10 mouse cellular contexts compared by ENCODE assay signal in the genomic region with DNA sequence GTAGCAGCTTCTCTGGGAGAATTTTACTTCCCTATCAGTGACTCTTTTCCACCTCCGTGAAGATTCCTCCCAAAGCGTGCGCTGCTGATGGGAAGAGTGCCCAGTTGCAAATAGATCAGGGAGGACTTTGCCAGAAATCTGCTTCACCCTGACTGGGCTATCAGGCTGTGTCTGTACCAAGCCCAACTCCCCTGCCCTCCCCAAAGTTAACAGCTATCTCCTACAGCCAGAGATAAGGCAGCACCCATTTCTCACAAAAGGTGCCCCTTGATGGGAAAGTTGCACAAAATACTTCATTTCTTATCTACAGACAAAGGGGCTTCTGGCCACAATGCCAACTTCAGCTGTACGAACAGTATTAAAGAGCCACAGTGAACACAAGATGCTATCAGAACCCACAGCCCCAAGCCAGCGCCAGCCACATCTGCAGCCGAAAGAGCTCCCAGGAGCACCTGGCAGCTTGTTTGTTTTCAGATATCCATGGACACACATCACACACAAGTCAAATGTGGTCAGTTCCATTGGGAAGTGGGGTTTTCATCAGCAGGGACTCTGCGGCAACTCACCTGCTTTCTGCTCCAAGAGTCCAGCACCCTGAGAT. TPM values are rescaled to one million over a fixed set of nuclear protein-coding genes. Genes with fewer than 3 reads are reported as not detected.
DNase-seq lines count a peak whose midpoint lies in the region; ATAC-seq and TF ChIP-seq lines count a peak whose summit lies in the region.
"Had no signal": no experiment of that assay in that cellular context is flagged by ENCODE, and none has a peak within 500 bp of the region (broad histone marks: within the 10 kb centered on the region; RNA-seq: fewer than 3 reads in every experiment).

No protein-coding gene starts in this region.

- no peaks in the 10 kb centered on the region for H3K27me3 ChIP-seq in midbrain, embryonic 13.5 days
- H3K27me3 ChIP-seq in midbrain, embryonic 14.5 days (ENCODE audit: control insufficient read depth, insufficient read depth, low read length): no peaks in the 10 kb centered on the region
- no peaks in the 10 kb centered on the region for H3K27me3 ChIP-seq in liver, postnatal 0 days (ENCODE audit: insufficient read depth, low read length)
- H3K27me3 ChIP-seq: neural tube, embryonic 12.5 days had no signal

- H3K9ac ChIP-seq in midbrain, embryonic 13.5 days (replicated peaks): peak overlapping the region; percentile 14; the same call in 1 of the 2 replicates
- no peak overlapping the region for H3K9ac ChIP-seq in midbrain, embryonic 14.5 days (replicated peaks; ENCODE audit: low read length)
- H3K9ac ChIP-seq in liver, postnatal 0 days (replicated peaks): 0 out of 2 replicates have a peak overlapping the region, but pooled peaks have one; percentile 21
- H3K9ac ChIP-seq: lung, embryonic 14.5 days; neural tube, embryonic 12.5 days had no signal

- 85% methylated on average over 7 of the region's 7 CpGs for WGBS in midbrain, embryonic 13.5 days
- 85% methylated on average over 7 of the region's 7 CpGs for WGBS in midbrain, embryonic 14.5 days
- WGBS in liver, postnatal 0 days (ENCODE audit: insufficient replicate concordance): 50% methylated on average over 7 of the region's 7 CpGs

- ATAC-seq in midbrain, embryonic 13.5 days: no peak
- no peak for ATAC-seq in midbrain, embryonic 14.5 days (ENCODE audit: low FRiP score, low TSS enrichment)
- no peak for ATAC-seq in liver, postnatal 0 days

- H3K36me3 ChIP-seq in midbrain, embryonic 13.5 days: peaks cover 23% of the 10 kb centered on the region
- peaks cover 23% of the 10 kb centered on the region for H3K36me3 ChIP-seq in midbrain, embryonic 14.5 days (ENCODE audit: control insufficient read depth, insufficient read depth, low read length)
- peaks cover 9% of the 10 kb centered on the region; the same call in 1 of the 2 replicates for H3K36me3 ChIP-seq in liver, postnatal 0 days (replicated peaks; ENCODE audit: insufficient read depth, low read length)

- DNase-seq in gastrocnemius, postnatal 10 days: peak; percentile 13
- no peak for DNase-seq in gastrocnemius, adult 8-10 months (ENCODE audit: low spot score in 2 of 2)
- no peak for DNase-seq in midbrain, embryonic 14.5 days
- peak; percentile 63 to 71 for DNase-seq in cerebellum, postnatal 25 days
- peak; percentile 13 for DNase-seq in liver, postnatal 0 days
- DNase-seq in lung, postnatal 4 days: no peak
- no peak for DNase-seq in neural tube, embryonic 10.5 days (ENCODE audit: extremely low spot score, low spot score)
- DNase-seq: lung, embryonic 14.5 days had no signal

- no peak overlapping the region for H3K27ac ChIP-seq in midbrain, embryonic 13.5 days
- no peak overlapping the region for H3K27ac ChIP-seq in midbrain, embryonic 14.5 days (replicated peaks; ENCODE audit: low read depth, low read length)
- H3K27ac ChIP-seq in liver, postnatal 0 days (ENCODE audit: low read depth): no peak overlapping the region
- H3K27ac ChIP-seq: neural tube, embryonic 12.5 days had no signal

- H3K9me3 ChIP-seq in midbrain, embryonic 13.5 days: no peaks in the 10 kb centered on the region
- H3K9me3 ChIP-seq in midbrain, embryonic 14.5 days (ENCODE audit: control insufficient read depth, low read length): no peaks in the 10 kb centered on the region
- H3K9me3 ChIP-seq in liver, postnatal 0 days (ENCODE audit: low read length): no peaks in the 10 kb centered on the region
- H3K9me3 ChIP-seq: neural tube, embryonic 12.5 days had no signal

- no peak overlapping the region for H3K4me3 ChIP-seq in midbrain, embryonic 13.5 days (replicated peaks)
- H3K4me3 ChIP-seq in midbrain, embryonic 14.5 days (replicated peaks; ENCODE audit: low read depth, low read length): no peak overlapping the region
- no peak overlapping the region for H3K4me3 ChIP-seq in liver, postnatal 0 days (ENCODE audit: low read depth, low read length)
- H3K4me3 ChIP-seq: neural tube, embryonic 12.5 days had no signal

- H3K4me1 ChIP-seq in midbrain, embryonic 13.5 days (replicated peaks): peaks cover 49% of the 10 kb centered on the region
- peaks cover 9% of the 10 kb centered on the region for H3K4me1 ChIP-seq in midbrain, embryonic 14.5 days (ENCODE audit: control insufficient read depth, insufficient read depth, low read length)
- peaks cover 48% of the 10 kb centered on the region for H3K4me1 ChIP-seq in liver, postnatal 0 days (ENCODE audit: insufficient read depth)

- TF ChIP-seq EP300 in liver, postnatal 0 days (IDR thresholded peaks at IDR 0.05; ENCODE audit: low read depth): peak; percentile 65; the same call in 1 of the 2 replicates

- TF ChIP-seq CTCF in liver, postnatal 0 days (IDR thresholded peaks at IDR 0.05; ENCODE audit: low read depth): no peak

- no peak overlapping the region for H3K4me2 ChIP-seq in midbrain, embryonic 13.5 days (replicated peaks)
- H3K4me2 ChIP-seq in midbrain, embryonic 14.5 days (ENCODE audit: low read length): no peak overlapping the region
- H3K4me2 ChIP-seq in liver, postnatal 0 days (ENCODE audit: low read depth, low read length): peak overlapping the region; percentile 34; the same call in 1 of the 2 replicates
- H3K4me2 ChIP-seq: lung, embryonic 14.5 days; neural tube, embryonic 12.5 days had no signal

RNA-seq across cellular contexts. Expression of a gene that starts 6.6 kb away (rescaled TPM):
- 10 to 100 TPM; 36.5 to 43.5 TPM for total RNA-seq in gastrocnemius, postnatal 10 days (2021)
- 10 to 100 TPM; 24.6 to 38.4 (median 28.5) TPM for total RNA-seq in gastrocnemius, adult 8-10 months (2022)
- polyA plus RNA-seq in midbrain, embryonic 13.5 days (2015; fragmentation: Nextera tagmentation; extraction: Ambion mirVana): 71.2 and 82.5 TPM in 2 replicates
- 61.0 and 65.6 TPM in 2 replicates for polyA plus RNA-seq in midbrain, embryonic 14.5 days (2014; fragmentation: Nextera tagmentation; extraction: Ambion mirVana)
- polyA plus RNA-seq in liver, postnatal 0 days (2015; fragmentation: Nextera tagmentation; extraction: Ambion mirVana): 20.3 and 22.8 TPM in 2 replicates

RNA-seq across cellular contexts. Expression of a gene that starts 13.6 kb away (rescaled TPM):
- total RNA-seq in gastrocnemius, postnatal 10 days (2021): 10 to 100 TPM; 26.7 to 33.4 TPM
- 10 to 100 TPM; 28.8 to 35.0 (median 32.6) TPM for total RNA-seq in gastrocnemius, adult 8-10 months (2022)
- polyA plus RNA-seq in midbrain, embryonic 13.5 days (2015; fragmentation: Nextera tagmentation; extraction: Ambion mirVana): 71.7 and 72.8 TPM in 2 replicates
- 59.9 and 65.8 TPM in 2 replicates for polyA plus RNA-seq in midbrain, embryonic 14.5 days (2014; fragmentation: Nextera tagmentation; extraction: Ambion mirVana)
- 16.7 and 17.5 TPM in 2 replicates for polyA plus RNA-seq in liver, postnatal 0 days (2015; fragmentation: Nextera tagmentation; extraction: Ambion mirVana)

RNA-seq across cellular contexts. Expression of a gene that starts 14.5 kb away (rescaled TPM):
- total RNA-seq in gastrocnemius, postnatal 10 days (2021): 10 to 100 TPM; 28.4 to 32.4 TPM
- total RNA-seq in gastrocnemius, adult 8-10 months (2022): 10 to 100 TPM; 15.4 to 21.2 (median 19.3) TPM
- polyA plus RNA-seq in midbrain, embryonic 13.5 days (2015; fragmentation: Nextera tagmentation; extraction: Ambion mirVana): 68.1 and 70.2 TPM in 2 replicates
- polyA plus RNA-seq in midbrain, embryonic 14.5 days (2014; fragmentation: Nextera tagmentation; extraction: Ambion mirVana): 72.6 and 75.3 TPM in 2 replicates
- polyA plus RNA-seq in liver, postnatal 0 days (2015; fragmentation: Nextera tagmentation; extraction: Ambion mirVana): 8.9 and 10.5 TPM in 2 replicates

RNA-seq across cellular contexts. Expression of a gene that starts 20.9 kb away (rescaled TPM):
- 1 to 10 TPM in 1 of 2 experiments, under 1 TPM in 1; 0.85 to 1.2 TPM for total RNA-seq in gastrocnemius, postnatal 10 days (2021)
- total RNA-seq in gastrocnemius, adult 8-10 months (2022): 1 to 10 TPM; 1.7 to 4.6 (median 3.7) TPM
- polyA plus RNA-seq in midbrain, embryonic 13.5 days (2015; fragmentation: Nextera tagmentation; extraction: Ambion mirVana): 171 and 176 TPM in 2 replicates
- 215 and 245 TPM in 2 replicates for polyA plus RNA-seq in midbrain, embryonic 14.5 days (2014; fragmentation: Nextera tagmentation; extraction: Ambion mirVana)
- 2.1 and 2.3 TPM in 2 replicates for polyA plus RNA-seq in liver, postnatal 0 days (2015; fragmentation: Nextera tagmentation; extraction: Ambion mirVana)

RNA-seq across cellular contexts. Expression of a gene that starts 57.8 kb away (rescaled TPM):
- 10 to 100 TPM; 67.5 to 70.1 TPM for total RNA-seq in gastrocnemius, postnatal 10 days (2021)
- 10 to 100 TPM; 43.4 to 50.3 (median 44.1) TPM for total RNA-seq in gastrocnemius, adult 8-10 months (2022)
- polyA plus RNA-seq in midbrain, embryonic 13.5 days (2015; fragmentation: Nextera tagmentation; extraction: Ambion mirVana): 198 and 209 TPM in 2 replicates
- 189 and 233 TPM in 2 replicates for polyA plus RNA-seq in midbrain, embryonic 14.5 days (2014; fragmentation: Nextera tagmentation; extraction: Ambion mirVana)
- polyA plus RNA-seq in liver, postnatal 0 days (2015; fragmentation: Nextera tagmentation; extraction: Ambion mirVana): 20.5 and 24.7 TPM in 2 replicates

Comparison
In these comparisons a context has a peak if more than half of its experiments do, and no peak if none do; other contexts are left out.
1. DNase-seq: peak in gastrocnemius, postnatal 10 days (single experiment), cerebellum, postnatal 25 days (2 of 2) and liver, postnatal 0 days (single experiment); none in gastrocnemius, adult 8-10 months (0 of 2), midbrain, embryonic 14.5 days (single experiment), lung, postnatal 4 days (0 of 2) and neural tube, embryonic 10.5 days (single experiment).